Mouse (Mus musculus): ENCODE measurements around the gene Espn. TPM values are rescaled to one million over a fixed set of nuclear protein-coding genes. Genes with fewer than 3 reads are reported as not detected.

The Espn gene
- polyA plus RNA-seq, 1 experiment from 2014 or later = 7.5 TPM

DNA sequence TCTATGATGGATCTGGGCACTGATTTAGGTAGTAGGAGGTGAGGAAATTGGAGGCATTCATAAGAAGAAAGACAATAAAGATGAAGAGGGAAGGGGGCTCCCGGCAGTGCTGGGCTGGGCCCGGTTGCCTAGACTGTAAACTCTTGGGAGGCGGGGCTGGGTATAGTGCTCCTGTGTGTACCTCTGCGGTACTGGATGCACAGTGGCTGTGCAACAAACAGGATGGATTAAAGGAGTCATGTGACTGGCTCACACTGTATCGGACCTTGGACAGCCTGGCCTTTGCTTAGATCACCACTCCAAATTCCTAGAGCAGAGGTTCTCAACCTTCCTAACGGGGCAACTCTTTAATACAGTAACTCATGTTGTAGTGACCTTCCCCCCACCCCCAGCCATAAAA lies 9.4 kb upstream of the Espn start:
- no peak for ATAC-seq (ENCODE audit: insufficient number of reproducible peaks, low FRiP score, low TSS enrichment, low read depth)
- Histone ChIP-seq H3K4me2 (replicated peaks) (no peak overlapping the region), H3K9ac (no peak overlapping the region), H3K27me3 (peaks cover 70% of the 10 kb centered on the region), H3K27ac (replicated peaks) (no peak overlapping the region), H3K4me1 (peaks cover 32% of the 10 kb centered on the region), H3K4me3 (replicated peaks) (no peak overlapping the region), H3K36me3 (no peaks in the 10 kb centered on the region), H3K9me3 (replicated peaks) (no peaks in the 10 kb centered on the region)
- whole genome bisulfite sequencing = 65% methylated on average over 6 of the region's 6 CpGs

DNA sequence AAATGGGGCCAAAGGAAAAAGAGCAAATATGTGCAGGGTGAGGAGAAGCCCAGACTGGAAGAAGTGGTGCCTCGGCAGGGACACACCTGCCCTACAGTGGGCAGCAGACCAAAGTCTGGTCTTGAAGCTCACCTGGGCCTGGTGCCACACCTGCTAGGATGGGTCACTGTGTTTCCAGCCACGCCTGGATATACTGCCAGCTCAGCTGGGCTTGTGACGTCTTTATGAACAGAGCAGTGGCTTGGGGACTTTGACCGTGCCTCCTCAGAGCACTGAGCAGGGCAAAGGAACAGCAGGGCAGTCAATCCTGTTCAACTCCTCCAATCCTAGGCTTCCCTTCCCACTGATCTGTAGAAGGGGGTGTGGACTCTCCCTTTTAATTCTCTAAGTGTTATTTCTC lies 8.6 kb upstream of the Espn start:
- Histone ChIP-seq H3K36me3 (no peaks in the 10 kb centered on the region), H3K4me2 (replicated peaks) (no peak overlapping the region), H3K4me3 (replicated peaks) (no peak overlapping the region), H3K9ac (no peak overlapping the region), H3K27ac (replicated peaks) (no peak overlapping the region), H3K9me3 (replicated peaks) (no peaks in the 10 kb centered on the region), H3K4me1 (peaks cover 29% of the 10 kb centered on the region), H3K27me3 (peaks cover 73% of the 10 kb centered on the region)
- no peak for ATAC-seq (ENCODE audit: insufficient number of reproducible peaks, low FRiP score, low TSS enrichment, low read depth)
- WGBS = 32% methylated on average over 4 of the region's 4 CpGs

- Histone ChIP-seq H3K36me3 (no peaks in the 10 kb centered on the region), H3K27ac (replicated peaks) (no peak overlapping the region), H3K9me3 (replicated peaks) (no peaks in the 10 kb centered on the region), H3K27me3 (peaks cover 84% of the 10 kb centered on the region), H3K9ac (no peak overlapping the region), H3K4me3 (replicated peaks) (peak overlapping the region; percentile 24; the same call in 1 of the 2 replicates), H3K4me2 (replicated peaks) (peak overlapping the region; percentile 44), H3K4me1 (peaks cover 20% of the 10 kb centered on the region)
- WGBS = 2% methylated on average over 19 of the region's 19 CpGs
- no peak for ATAC-seq (ENCODE audit: insufficient number of reproducible peaks, low FRiP score, low TSS enrichment, low read depth)
Observed at GRCm38 (mm10) chr4:152159285-152159678, 7.1 kb upstream of the Espn start.

GRCm38 (mm10) chr4:152158585-152159284 lies 6.6 kb upstream of the Espn start, which contains the start of gene Hes2:
TSS of gene Hes2 (plus strand) at chr4:152158867.
- H3K4me3 ChIP-seq (replicated peaks) = peak within 1 kb of the TSS; percentile 24
- ATAC-seq (ENCODE audit: insufficient number of reproducible peaks, low FRiP score, low TSS enrichment, low read depth) = no peak
- no peaks in the 10 kb centered on the region for H3K9me3 ChIP-seq (replicated peaks)
- no peak within 1 kb of the TSS for H3K27ac ChIP-seq (replicated peaks)
- H3K4me1 ChIP-seq = peaks cover 26% of the 10 kb centered on the region
- no peaks in the 10 kb centered on the region for H3K36me3 ChIP-seq
- H3K9ac ChIP-seq = no peak within 1 kb of the TSS
- H3K27me3 ChIP-seq = peaks cover 84% of the 10 kb centered on the region
- peak within 1 kb of the TSS; percentile 44 for H3K4me2 ChIP-seq (replicated peaks)
- 3% methylated on average over 35 of the region's 35 CpGs for WGBS

GRCm38 (mm10) chr4:152157779-152158584 lies 5.8 kb upstream of the Espn start:
- H3K4me2 ChIP-seq (replicated peaks) = peak overlapping the region; percentile 44
- peaks cover 89% of the 10 kb centered on the region for H3K27me3 ChIP-seq
- no peak overlapping the region for H3K9ac ChIP-seq
- WGBS = 12% methylated on average over 21 of the region's 21 CpGs
- peaks cover 30% of the 10 kb centered on the region for H3K4me1 ChIP-seq
- H3K4me3 ChIP-seq (replicated peaks) = peak overlapping the region; percentile 24
- H3K27ac ChIP-seq (replicated peaks) = no peak overlapping the region
- H3K36me3 ChIP-seq = no peaks in the 10 kb centered on the region
- ATAC-seq (ENCODE audit: insufficient number of reproducible peaks, low FRiP score, low TSS enrichment, low read depth) = no peak
- no peaks in the 10 kb centered on the region for H3K9me3 ChIP-seq (replicated peaks)

DNA sequence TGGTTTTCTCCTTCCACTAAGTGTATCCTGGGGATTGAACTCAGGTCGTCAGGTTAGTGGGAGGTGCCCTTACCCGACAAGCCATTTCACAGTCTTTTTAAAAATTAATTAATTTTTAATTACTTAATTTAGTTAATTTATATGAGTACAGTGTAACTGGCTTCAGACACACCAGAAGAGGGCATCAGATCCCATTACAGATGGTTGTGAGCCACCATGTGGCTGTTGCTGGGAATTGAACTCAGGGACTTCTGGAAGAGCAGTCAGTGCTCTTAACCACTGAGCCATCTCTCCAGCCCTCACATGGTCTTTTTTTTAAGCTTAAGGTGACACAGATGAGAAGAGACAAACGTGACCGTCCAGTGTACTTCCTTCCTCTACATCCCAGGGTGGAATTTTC lies 2.8 kb upstream of the Espn start:
- no peak for ATAC-seq (ENCODE audit: insufficient number of reproducible peaks, low FRiP score, low TSS enrichment, low read depth)
- no peak overlapping the region for H3K27ac ChIP-seq (replicated peaks)
- 71% methylated on average over 4 of the region's 4 CpGs for WGBS
- H3K9ac ChIP-seq = no peak overlapping the region
- no peaks in the 10 kb centered on the region for H3K9me3 ChIP-seq (replicated peaks)
- H3K36me3 ChIP-seq = no peaks in the 10 kb centered on the region
- H3K4me1 ChIP-seq = peaks cover 42% of the 10 kb centered on the region
- H3K27me3 ChIP-seq = peaks cover 89% of the 10 kb centered on the region
- H3K4me2 ChIP-seq (replicated peaks) = no peak overlapping the region
- no peak overlapping the region for H3K4me3 ChIP-seq (replicated peaks)

GRCm38 (mm10) chr4:152153771-152154177 lies 1.6 kb upstream of the Espn start:
- 2% methylated on average over 23 of the region's 23 CpGs for WGBS
- peak overlapping the region; percentile 26 for H3K4me3 ChIP-seq (replicated peaks)
- no peak for ATAC-seq (ENCODE audit: insufficient number of reproducible peaks, low FRiP score, low TSS enrichment, low read depth)
- no peaks in the 10 kb centered on the region for H3K36me3 ChIP-seq
- peaks cover 89% of the 10 kb centered on the region for H3K27me3 ChIP-seq
- peak overlapping the region; percentile 45 for H3K4me2 ChIP-seq (replicated peaks)
- no peak overlapping the region for H3K27ac ChIP-seq (replicated peaks)
- peaks cover 31% of the 10 kb centered on the region for H3K4me1 ChIP-seq
- no peaks in the 10 kb centered on the region for H3K9me3 ChIP-seq (replicated peaks)
- no peak overlapping the region for H3K9ac ChIP-seq

DNA sequence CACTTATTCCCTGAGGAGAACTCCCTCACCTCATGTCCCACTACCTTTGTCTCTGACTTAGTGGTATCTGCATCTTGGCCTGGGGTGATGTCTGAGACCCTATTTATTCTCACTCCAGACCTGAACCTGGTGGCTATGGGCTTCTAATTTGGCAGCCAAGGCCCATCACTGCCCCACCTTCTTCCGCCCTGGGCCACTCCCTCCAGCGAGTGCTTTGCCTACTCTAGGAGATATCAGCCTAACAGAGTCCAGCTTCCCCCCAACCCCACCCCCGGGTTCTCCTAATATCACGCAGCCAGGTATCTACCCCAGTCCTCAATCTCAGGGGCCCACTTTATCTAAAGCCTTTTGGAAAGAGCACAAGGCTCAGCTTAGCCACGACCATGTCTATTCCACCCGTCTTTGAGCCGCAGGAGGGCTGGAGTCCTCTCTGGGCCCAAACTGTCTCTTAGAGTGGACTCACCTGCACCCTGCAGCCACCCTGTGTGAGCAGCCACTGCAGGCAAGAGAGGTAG lies 663 bp downstream of the Espn start:
- peaks cover 72% of the 10 kb centered on the region for H3K27me3 ChIP-seq
- H3K9me3 ChIP-seq (replicated peaks) = no peaks in the 10 kb centered on the region
- no peaks in the 10 kb centered on the region for H3K36me3 ChIP-seq
- H3K4me1 ChIP-seq = peaks cover 23% of the 10 kb centered on the region
- no peak overlapping the region for H3K9ac ChIP-seq
- H3K27ac ChIP-seq (replicated peaks) = no peak overlapping the region
- 0 out of 2 replicates have a peak, but pooled peaks have one; percentile 3 for ATAC-seq (ENCODE audit: insufficient number of reproducible peaks, low FRiP score, low TSS enrichment, low read depth)
- H3K4me2 ChIP-seq (replicated peaks) = peak overlapping the region; percentile 65
- H3K4me3 ChIP-seq (replicated peaks) = peak overlapping the region; percentile 43
- 16% methylated on average over 7 of the region's 7 CpGs for WGBS

DNA sequence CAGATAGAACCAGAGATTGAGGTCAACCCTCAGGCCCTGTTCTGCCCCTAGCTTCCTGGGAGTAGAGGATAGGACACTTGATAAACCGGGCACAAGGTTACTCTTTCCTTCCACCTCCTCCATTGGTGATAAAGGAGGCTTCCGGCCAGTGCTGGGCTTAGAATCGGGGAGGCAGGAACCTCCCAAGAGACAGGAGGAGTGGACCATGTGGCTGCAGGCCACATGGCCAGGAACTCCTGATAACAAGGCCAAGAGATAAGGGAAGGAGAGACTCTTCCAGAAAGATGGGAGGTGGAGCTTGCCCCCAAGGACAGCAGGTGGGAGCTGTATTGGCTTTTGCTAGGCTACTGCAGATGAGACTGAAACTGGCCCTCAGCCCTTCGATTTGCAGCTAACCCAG lies 1.6 kb downstream of the Espn start:
- H3K9me3 ChIP-seq (replicated peaks) = no peaks in the 10 kb centered on the region

DNA sequence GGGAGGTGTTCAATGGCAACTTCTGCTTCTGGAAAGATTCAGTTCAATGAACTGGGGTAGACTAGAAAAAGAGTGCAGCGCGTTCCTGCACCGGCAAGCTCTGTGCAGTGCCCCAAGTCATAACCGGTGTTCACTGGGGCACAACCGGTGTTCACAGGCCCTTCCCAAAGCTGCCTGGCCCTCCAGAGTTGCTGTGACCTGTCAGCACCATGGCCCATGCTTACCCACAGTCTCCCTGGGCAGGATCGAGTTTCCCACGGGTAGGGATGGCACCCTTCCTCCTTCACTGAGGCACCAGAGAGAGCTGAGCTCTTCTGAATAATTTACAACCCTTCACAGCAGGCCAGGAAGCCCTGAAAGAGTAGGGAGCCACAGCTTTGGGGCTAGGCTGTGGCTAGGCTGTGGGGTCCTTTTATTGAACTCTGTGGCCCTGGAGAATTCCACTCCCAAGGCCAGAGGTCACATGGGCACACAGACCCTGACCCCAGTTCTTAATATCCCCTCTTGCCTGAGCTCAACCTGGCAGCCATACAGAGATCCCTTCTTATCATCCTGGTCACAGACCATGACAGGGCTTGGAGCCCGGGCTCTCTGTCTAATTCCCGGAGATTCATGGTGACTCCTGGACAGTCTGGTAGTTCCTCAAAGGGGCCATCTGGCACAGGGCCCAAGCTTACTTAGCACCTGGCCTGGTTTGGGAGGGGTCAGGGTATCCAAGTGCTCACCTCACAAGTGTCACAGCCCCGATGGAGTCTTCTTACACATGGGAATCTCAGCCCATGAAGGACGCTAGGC lies 5.9 kb downstream of the Espn start:
- H3K36me3 ChIP-seq = no peaks in the 10 kb centered on the region
- no peak overlapping the region for H3K4me2 ChIP-seq (replicated peaks)
- no peak overlapping the region for H3K4me3 ChIP-seq (replicated peaks)
- H3K27me3 ChIP-seq = peaks cover 27% of the 10 kb centered on the region
- no peak for ATAC-seq (ENCODE audit: insufficient number of reproducible peaks, low FRiP score, low TSS enrichment, low read depth)
- no peaks in the 10 kb centered on the region for H3K9me3 ChIP-seq (replicated peaks)
- H3K4me1 ChIP-seq = no peaks in the 10 kb centered on the region
- no peak overlapping the region for H3K9ac ChIP-seq
- WGBS = 72% methylated on average over 11 of the region's 11 CpGs
- H3K27ac ChIP-seq (replicated peaks) = no peak overlapping the region

More for the DNA sequence above, 1.6 kb downstream of the Espn start:
- no peaks in the 10 kb centered on the region for H3K36me3 ChIP-seq
- H3K27ac ChIP-seq (replicated peaks) = no peak overlapping the region
- ATAC-seq (ENCODE audit: insufficient number of reproducible peaks, low FRiP score, low TSS enrichment, low read depth) = no peak
- H3K4me3 ChIP-seq (replicated peaks) = no peak overlapping the region
- no peak overlapping the region for H3K4me2 ChIP-seq (replicated peaks)
- H3K4me1 ChIP-seq = peaks cover 23% of the 10 kb centered on the region
- no peak overlapping the region for H3K9ac ChIP-seq
- peaks cover 67% of the 10 kb centered on the region for H3K27me3 ChIP-seq
- 77% methylated on average over 4 of the region's 4 CpGs for WGBS

- H3K4me2 ChIP-seq (replicated peaks) = no peak overlapping the region
- 59% methylated on average over 10 of the region's 10 CpGs for WGBS
- H3K36me3 ChIP-seq = no peaks in the 10 kb centered on the region
- H3K4me3 ChIP-seq (replicated peaks) = no peak overlapping the region
- H3K4me1 ChIP-seq = no peaks in the 10 kb centered on the region
- no peak overlapping the region for H3K27ac ChIP-seq (replicated peaks)
- peaks cover 27% of the 10 kb centered on the region for H3K27me3 ChIP-seq
- H3K9ac ChIP-seq = no peak overlapping the region
- no peak for ATAC-seq (ENCODE audit: insufficient number of reproducible peaks, low FRiP score, low TSS enrichment, low read depth)
- H3K9me3 ChIP-seq (replicated peaks) = no peaks in the 10 kb centered on the region
Observed at GRCm38 (mm10) chr4:152145473-152145872, 6.7 kb downstream of the Espn start.

Measured in embryonic facial prominence, embryonic 15.5 days (tissue).